Mouse (Mus musculus): ENCODE measurements around the gene Plk3.
A peak's percentile ranks its signal among the peaks of the same experiment; 100 is the strongest.
"Not testable (repeated sequence)": the region's sequence is repeated elsewhere in the genome, so short reads cannot be mapped to it uniquely, and the experiment has no call there.

Plk3 gene

DNA sequence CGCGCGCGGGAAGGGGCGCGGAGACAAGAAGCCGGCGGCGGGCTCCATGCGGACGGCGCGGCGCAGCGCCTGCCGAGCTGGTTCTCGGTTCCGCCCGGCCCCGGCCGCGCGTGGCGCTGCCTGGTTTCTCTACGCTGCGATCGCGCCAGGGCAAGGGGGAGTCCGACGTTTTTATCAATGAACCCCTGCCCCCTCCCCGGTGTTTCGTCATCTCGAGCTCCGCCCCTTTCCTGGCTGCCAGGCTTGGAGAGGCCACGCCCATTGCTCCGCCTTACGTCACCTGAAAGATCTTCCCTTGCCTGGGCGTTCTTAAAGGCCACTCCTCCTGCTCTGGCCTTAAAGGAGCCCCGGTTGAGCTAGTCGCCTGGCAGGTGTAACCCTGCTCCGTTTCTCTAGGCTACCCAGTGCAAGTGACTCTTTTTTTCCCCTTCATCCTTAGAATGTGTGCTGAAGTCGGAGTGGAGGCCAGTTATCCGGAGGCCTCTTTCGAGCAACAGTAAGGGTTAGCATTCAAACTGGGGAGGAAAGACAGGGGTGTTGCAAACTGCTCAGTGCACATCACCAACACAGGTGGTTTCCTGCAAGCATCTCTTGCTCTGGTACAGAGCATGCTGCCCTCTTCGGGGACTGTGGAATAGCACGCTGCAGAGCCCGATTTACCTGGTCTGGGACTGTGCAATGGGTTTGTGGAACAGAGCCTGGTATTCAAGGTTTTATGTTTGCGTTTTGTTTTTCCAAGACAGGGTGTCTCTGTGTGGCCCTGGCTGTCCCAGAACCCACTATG lies at the start of gene Plk3:
Plk3 (minus strand) TSS at position 147 of the 784 bp plus-strand sequence.
- peak; percentile 99 for DNase-seq (ENCODE audit: low spot score)

DNA sequence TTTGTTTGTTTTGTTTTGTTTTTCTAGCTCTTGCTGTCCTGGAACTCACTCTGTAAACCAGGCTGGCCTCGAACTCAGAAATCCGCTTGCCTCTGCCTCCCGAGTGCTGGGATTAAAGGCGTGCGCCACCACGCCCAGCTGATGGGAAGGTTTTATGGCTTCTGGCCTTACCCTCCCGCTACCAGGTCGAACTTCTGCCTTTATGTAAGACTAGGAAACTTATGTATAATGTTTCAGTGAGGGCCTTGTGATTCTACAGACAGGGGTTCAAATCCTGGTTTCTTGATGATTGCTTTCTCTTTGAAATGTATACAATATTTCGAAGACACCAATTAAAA lies 49.0 kb upstream of the Plk3 start:
- not testable (repeated sequence) for DNase-seq (ENCODE audit: low spot score)

DNA sequence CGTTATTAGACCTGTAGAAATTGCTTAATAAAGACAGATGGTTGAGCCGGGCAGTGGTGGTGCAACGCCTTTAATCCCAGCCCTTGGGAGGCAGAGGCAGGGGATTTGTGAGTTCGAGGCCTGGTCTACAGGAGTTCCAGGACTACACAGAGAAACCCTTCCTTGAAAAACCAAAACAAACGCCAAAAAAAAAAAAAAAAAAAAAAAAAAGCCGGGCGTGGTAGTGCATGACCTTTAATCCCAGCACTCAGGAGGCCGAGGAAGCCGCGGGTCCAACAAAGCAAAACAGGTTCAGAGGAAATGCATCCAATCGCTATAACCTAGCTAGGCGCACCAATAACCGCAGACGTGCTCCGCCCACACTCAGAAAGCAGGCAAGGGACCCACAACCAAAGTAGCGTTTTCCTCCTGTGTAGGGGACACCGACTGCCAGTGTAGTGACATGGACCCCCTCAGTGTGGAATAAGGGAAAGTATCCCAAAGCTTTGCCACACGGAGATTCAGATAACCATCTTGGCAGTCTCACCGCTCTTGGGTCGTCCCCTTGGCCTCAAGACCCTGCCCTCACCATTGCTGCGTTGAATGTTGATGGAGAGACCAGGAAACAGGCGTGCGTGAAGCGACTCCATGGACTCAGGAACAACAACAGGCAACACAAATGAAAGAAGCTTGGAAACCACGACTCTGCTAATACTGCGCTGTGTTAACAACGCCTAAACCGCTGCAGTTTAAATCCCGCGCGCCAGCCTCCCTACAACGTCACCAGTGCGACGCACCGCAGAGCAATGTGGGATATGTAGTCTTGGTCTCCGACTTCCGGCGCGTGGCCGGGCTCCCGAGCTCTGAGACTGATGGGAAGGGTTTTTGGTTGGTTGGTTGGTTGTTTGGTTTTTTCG lies 48.3 kb upstream of the Plk3 start, which contains the start of gene Kif2c:
Kif2c (minus strand) TSS at position 777 of the 896 bp plus-strand sequence.
- DNase-seq (ENCODE audit: low spot score) = peak; percentile 96

DNA sequence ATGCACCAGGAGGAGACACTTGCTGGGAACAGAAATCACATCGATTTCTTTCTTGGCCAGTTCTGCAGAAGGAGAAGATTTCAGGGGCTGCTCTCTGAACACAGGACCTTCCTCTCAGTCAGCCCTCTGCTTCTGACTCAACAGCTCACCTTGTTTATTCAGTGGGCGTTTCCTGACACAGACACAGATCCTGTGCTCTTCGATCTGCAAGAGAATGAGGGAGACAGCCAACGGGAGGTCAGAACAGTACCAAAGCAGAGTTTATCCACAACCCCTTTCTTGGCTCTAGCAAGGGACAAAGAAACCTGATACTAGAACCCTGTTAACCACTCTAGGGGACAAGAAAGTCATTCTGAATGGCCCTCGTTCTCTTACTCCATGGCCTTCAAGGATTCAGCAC lies 36.2 kb upstream of the Plk3 start:
- DNase-seq (ENCODE audit: low spot score) = no peak

GRCm38 (mm10) chr4:117161183-117161582 lies 27.4 kb upstream of the Plk3 start:
- DNase-seq (ENCODE audit: low spot score) = no peak

DNA sequence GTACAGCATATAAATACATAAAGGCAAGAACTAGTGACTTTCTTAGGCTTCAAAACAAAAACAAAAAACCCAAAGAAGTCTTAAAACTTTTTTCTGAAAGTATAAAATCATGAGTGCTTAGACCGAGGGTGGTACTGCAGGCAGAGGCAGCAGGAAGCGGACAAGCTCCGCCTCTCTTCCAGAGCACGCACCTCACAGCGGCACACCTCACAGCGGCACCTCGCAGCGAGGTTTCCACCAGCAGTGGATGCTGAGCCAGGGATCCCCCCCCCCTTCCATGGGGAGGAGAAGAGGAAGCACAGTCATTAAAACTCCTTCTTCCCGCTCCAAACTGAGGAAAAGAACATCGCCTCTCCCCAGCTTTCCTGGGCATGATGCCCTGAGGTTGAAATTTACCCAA lies 25.9 kb upstream of the Plk3 start:
- no peak for DNase-seq (ENCODE audit: low spot score)

DNA sequence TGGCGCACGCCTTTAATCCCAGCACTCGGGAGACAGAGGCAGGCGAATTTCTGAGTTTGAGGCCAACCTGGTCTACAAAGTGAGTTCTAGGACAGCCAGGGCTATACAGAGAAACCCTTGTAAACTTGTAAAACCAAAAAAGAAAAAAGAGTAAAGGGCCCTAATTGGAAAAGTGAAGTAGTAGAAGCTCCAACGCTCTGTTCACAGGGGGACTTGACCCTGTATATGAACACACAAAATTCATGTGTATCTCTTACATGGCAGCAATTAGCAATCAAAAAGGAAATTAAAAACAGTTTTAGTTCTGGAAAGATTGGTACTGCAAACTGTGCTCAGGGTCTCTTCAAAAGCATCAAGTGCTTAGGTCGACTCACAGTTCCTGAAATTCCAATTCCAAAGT lies 22.6 kb upstream of the Plk3 start:
- DNase-seq (ENCODE audit: low spot score) = no peak

DNA sequence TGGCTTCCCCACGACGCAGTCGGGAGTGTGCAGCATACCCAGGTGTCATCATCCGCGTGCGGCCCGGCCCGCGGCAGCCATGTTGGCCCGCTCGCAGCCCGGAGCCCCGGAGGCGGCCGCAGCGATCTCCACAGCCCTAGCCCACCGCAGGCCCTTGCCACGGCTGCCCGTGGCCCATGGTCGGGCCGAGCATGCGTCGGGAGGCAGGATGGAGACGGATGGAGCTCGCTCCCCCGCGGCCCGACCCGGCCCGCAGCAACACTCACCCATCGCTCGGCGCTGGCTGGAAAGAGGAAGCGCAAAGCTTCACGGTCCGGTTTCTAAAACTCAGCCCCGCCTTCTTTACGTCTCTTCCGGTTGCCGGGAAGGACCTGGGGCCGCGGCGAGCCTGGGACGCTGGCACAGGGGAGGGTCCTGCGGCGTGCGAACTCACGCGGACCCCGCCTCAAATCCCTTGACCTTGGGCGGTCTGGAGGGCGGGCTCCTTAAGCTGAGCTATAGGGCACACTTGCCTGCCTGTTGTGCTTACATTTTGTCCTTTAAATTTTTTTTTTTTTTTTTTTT lies 22.1 kb upstream of the Plk3 start, which contains the start of gene Rps8:
Rps8 (minus strand) TSS at position 452 of the 564 bp plus-strand sequence.
- peak; percentile 97 for DNase-seq (ENCODE audit: low spot score)

- DNase-seq (ENCODE audit: low spot score) = no peak
Observed at GRCm38 (mm10) chr4:117155020-117155791, 21.4 kb upstream of the Plk3 start.

- DNase-seq (ENCODE audit: low spot score) = no peak
Observed at GRCm38 (mm10) chr4:117152714-117153113, 19.0 kb upstream of the Plk3 start.

GRCm38 (mm10) chr4:117151416-117151815 lies 17.7 kb upstream of the Plk3 start:
- DNase-seq (ENCODE audit: low spot score) = no peak

- DNase-seq (ENCODE audit: low spot score) = no peak
Observed at GRCm38 (mm10) chr4:117150212-117150733, 16.5 kb upstream of the Plk3 start.

GRCm38 (mm10) chr4:117149291-117150211 lies 15.8 kb upstream of the Plk3 start:
- DNase-seq (ENCODE audit: low spot score) = no peak

DNA sequence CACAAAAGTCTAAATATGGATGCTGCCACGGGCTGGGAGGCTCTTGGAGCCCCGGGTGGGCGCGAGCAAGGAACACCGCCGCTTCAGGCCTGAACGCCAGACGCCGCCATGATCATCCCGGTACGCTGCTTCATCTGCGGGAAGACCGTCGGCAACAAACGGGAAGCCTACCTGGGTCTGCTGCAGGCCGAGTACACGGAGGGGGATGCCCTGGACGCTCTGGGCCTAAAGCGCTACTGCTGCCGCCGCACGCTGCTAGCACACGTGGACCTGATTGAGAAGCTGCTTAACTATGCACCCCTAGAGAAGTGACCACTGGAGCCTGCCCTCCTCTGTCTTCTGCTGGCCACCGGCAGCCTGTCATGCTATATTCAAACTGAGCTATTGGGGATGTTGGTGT lies 15.1 kb upstream of the Plk3 start:
- DNase-seq (ENCODE audit: low spot score) = no peak

DNA sequence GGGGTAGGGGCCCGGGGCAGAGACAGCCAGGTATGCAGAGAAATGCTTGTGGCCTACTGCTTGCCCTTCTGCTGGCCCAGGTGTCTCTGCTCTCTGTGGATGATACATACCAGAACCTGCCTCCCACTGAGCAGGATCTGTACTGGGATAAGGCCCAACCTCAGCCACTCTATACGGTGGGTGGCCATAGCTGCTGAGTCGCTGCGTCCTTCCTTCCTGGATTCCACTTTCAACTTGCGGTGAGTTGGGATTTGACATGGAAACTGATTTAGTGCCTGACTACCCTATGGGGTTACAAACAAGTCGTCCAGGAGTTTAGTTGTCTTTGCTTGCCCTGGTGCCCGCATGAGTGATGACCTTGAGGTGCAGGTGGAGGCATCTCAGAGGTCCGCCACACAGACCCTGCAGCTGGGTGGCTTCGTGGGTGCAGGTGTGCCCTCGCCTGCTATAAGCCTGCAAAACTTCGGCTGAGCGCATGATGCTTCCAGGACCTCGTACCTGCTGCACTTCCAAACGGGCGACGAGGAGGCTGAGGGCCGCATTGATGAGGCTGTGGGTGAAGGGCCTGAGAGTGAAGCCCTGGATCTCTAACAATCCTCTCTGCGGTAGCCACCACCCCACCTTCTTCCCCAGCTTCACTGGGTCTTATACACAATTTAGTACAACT lies 14.4 kb upstream of the Plk3 start:
- no peak for DNase-seq (ENCODE audit: low spot score)

GRCm38 (mm10) chr4:117146176-117146575 lies 12.4 kb upstream of the Plk3 start:
- peak; percentile 92 for DNase-seq (ENCODE audit: low spot score)

DNA sequence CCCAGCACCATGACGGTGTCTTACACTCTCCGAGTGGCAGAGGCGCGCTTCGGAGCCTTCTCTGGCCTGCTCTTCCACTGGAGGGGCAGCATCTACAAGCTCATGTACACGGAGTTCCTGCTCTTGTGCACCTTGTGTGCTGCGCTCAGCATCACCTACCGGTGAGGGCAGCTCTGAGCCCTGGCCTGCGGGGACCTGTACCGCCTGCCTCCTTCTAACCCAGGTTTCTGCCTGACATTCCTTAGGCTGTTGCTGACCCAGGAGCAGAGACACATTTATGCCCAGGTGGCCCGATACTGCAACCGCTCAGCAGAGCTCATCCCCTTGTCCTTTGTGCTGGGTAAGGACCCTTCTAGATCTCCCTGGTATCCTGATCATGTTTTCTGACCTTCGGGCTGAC lies 11.5 kb upstream of the Plk3 start:
- DNase-seq (ENCODE audit: low spot score) = no peak

DNA sequence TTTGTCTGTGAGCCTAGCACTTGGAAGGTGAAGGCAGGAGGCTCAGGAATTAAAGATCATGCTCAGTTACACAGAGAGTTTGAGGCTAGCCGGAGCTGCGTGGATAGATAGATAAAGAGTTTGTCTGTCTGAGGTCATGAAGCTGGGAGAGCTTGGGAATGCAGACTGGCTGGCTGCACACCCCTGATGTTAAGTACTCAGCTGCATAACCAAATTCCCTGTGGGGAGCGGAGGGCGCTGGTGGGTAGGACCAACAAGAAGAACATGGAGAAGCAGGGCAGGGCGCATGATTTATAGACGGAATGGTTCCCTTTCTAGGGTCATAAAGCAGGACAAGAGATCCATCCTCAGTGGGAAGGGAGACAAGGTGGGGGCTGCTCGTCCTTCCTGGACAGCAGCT lies 9.3 kb upstream of the Plk3 start:
- DNase-seq (ENCODE audit: low spot score) = no peak

- peak; percentile 40 for DNase-seq (ENCODE audit: low spot score)
Observed at GRCm38 (mm10) chr4:117140613-117141012, 6.8 kb upstream of the Plk3 start.

- DNase-seq (ENCODE audit: low spot score) = peak; percentile 76
Observed at GRCm38 (mm10) chr4:117139217-117139612, 5.5 kb upstream of the Plk3 start.

Data from embryo, embryonic 10.5 days (tissue).